Mouse (Mus musculus) olfactory bulb, adult 2 months (tissue): Measurements from ENCODE around the gene Tgif1.

ENCODE experiments used
- CTCF ChIP-seq: fragments of 200-500 bp; IDR thresholded peaks from 2 replicates; pipeline ENCODE4 v1.5.1; 2012; ENCODE audit warnings: low read depth, mild to moderate bottlenecking, low read length, moderate library complexity; ENCODE audit not compliant: insufficient read depth
- POLR2A ChIP-seq: fragments of 200-500 bp; IDR thresholded peaks from 2 replicates; pipeline ENCODE4 v1.6.1; 2012; ENCODE audit warnings: mild to moderate bottlenecking, low read depth, low read length, moderate library complexity; ENCODE audit not compliant: insufficient read depth

DNA sequence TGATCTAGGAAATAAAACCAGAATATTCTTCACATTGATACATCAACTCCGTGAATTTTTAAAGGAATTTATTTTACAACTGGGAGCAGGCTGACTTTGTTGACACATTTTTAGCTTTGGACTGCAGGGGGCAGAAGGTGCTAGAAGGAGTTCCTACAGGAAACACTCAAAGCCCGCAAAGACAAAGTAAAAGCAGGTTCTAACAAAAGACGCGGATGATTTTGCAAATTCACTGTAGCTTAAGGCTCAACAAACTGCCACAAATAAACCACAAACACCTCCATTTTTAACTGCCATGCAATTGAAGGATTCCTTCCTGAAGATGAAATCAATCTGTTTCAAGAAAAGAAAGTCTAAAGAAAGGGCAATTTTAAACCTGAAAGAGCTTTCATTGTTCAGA lies 6.3 kb downstream of the Tgif1 start:
- no peak for TF ChIP-seq POLR2A
- TF ChIP-seq CTCF, result no peak
